Mouse (Mus musculus): Measurements from ENCODE around the gene Prim2. TPM values are rescaled to one million over a fixed set of nuclear protein-coding genes. Genes with fewer than 3 reads are reported as not detected.

Gene Prim2
- polyA plus RNA-seq, 1 experiment from 2014 or later, result 42.6 TPM

GRCm38 (mm10) chr1:33583817-33584589 is 85.6 kb downstream of the Prim2 start:
- no peaks in the 10 kb centered on the region for H3K9me3 ChIP-seq
- no peaks in the 10 kb centered on the region for H3K4me1 ChIP-seq
- H3K27me3 ChIP-seq, result no peaks in the 10 kb centered on the region
- no peak for ATAC-seq (ENCODE audit: insufficient number of reproducible peaks, insufficient read depth, low FRiP score, low TSS enrichment)
- no peak overlapping the region for H3K9ac ChIP-seq
- H3K4me2 ChIP-seq (replicated peaks), result no peak overlapping the region
- H3K36me3 ChIP-seq, result no peaks in the 10 kb centered on the region
- WGBS, result 83% methylated on average over 7 of the region's 7 CpGs
- no peak overlapping the region for H3K4me3 ChIP-seq
- H3K27ac ChIP-seq, result no peak overlapping the region

- ATAC-seq (ENCODE audit: insufficient number of reproducible peaks, insufficient read depth, low FRiP score, low TSS enrichment), result no peak
- WGBS, result 78% methylated on average over 6 of the region's 6 CpGs
- Histone ChIP-seq H3K36me3 (no peaks in the 10 kb centered on the region), H3K9ac (no peak overlapping the region), H3K27ac (no peak overlapping the region), H3K4me2 (replicated peaks) (no peak overlapping the region), H3K9me3 (no peaks in the 10 kb centered on the region), H3K4me3 (no peak overlapping the region), H3K4me1 (no peaks in the 10 kb centered on the region), H3K27me3 (no peaks in the 10 kb centered on the region)
Measured at GRCm38 (mm10) chr1:33578593-33578992, 91.0 kb downstream of the Prim2 start.

- Histone ChIP-seq H3K4me1 (no peaks in the 10 kb centered on the region), H3K27me3 (no peaks in the 10 kb centered on the region), H3K4me3 (no peak overlapping the region), H3K27ac (no peak overlapping the region), H3K4me2 (replicated peaks) (no peak overlapping the region), H3K36me3 (no peaks in the 10 kb centered on the region), H3K9me3 (no peaks in the 10 kb centered on the region), H3K9ac (no peak overlapping the region)
- 94% methylated on average over 6 of the region's 6 CpGs for WGBS
- ATAC-seq (ENCODE audit: insufficient number of reproducible peaks, insufficient read depth, low FRiP score, low TSS enrichment), result no peak
Measured at GRCm38 (mm10) chr1:33574459-33574858, 95.1 kb downstream of the Prim2 start.

GRCm38 (mm10) chr1:33565764-33566401 is 103.7 kb downstream of the Prim2 start:
- H3K27ac ChIP-seq, result no peak overlapping the region
- no peaks in the 10 kb centered on the region for H3K9me3 ChIP-seq
- no peaks in the 10 kb centered on the region for H3K4me1 ChIP-seq
- no peak overlapping the region for H3K9ac ChIP-seq
- H3K36me3 ChIP-seq, result no peaks in the 10 kb centered on the region
- no peak overlapping the region for H3K4me3 ChIP-seq
- H3K4me2 ChIP-seq (replicated peaks), result no peak overlapping the region
- no peak for ATAC-seq (ENCODE audit: insufficient number of reproducible peaks, insufficient read depth, low FRiP score, low TSS enrichment)
- no peaks in the 10 kb centered on the region for H3K27me3 ChIP-seq
- 55% methylated on average over 7 of the region's 7 CpGs for WGBS

GRCm38 (mm10) chr1:33564032-33564431 is 105.6 kb downstream of the Prim2 start:
- no peak overlapping the region for H3K9ac ChIP-seq
- H3K4me2 ChIP-seq (replicated peaks), result no peak overlapping the region
- ATAC-seq (ENCODE audit: insufficient number of reproducible peaks, insufficient read depth, low FRiP score, low TSS enrichment), result no peak
- H3K27ac ChIP-seq, result no peak overlapping the region
- H3K4me3 ChIP-seq, result no peak overlapping the region
- 79% methylated on average over 6 of the region's 6 CpGs for WGBS
- H3K27me3 ChIP-seq, result no peaks in the 10 kb centered on the region
- H3K9me3 ChIP-seq, result no peaks in the 10 kb centered on the region
- H3K4me1 ChIP-seq, result no peaks in the 10 kb centered on the region
- no peaks in the 10 kb centered on the region for H3K36me3 ChIP-seq

- H3K4me1 ChIP-seq, result no peaks in the 10 kb centered on the region
- no peak for ATAC-seq (ENCODE audit: insufficient number of reproducible peaks, insufficient read depth, low FRiP score, low TSS enrichment)
- WGBS, result 88% methylated on average over 3 of the region's 3 CpGs
- H3K36me3 ChIP-seq, result no peaks in the 10 kb centered on the region
- H3K27ac ChIP-seq, result no peak overlapping the region
- H3K9me3 ChIP-seq, result no peaks in the 10 kb centered on the region
- H3K4me2 ChIP-seq (replicated peaks), result no peak overlapping the region
- H3K27me3 ChIP-seq, result no peaks in the 10 kb centered on the region
- H3K9ac ChIP-seq, result no peak overlapping the region
- no peak overlapping the region for H3K4me3 ChIP-seq
Measured at GRCm38 (mm10) chr1:33563611-33564010, 106.0 kb downstream of the Prim2 start.

- no peaks in the 10 kb centered on the region for H3K27me3 ChIP-seq
- H3K9me3 ChIP-seq, result no peaks in the 10 kb centered on the region
- WGBS, result 79% methylated on average over 4 of the region's 4 CpGs
- no peak overlapping the region for H3K9ac ChIP-seq
- no peak for ATAC-seq (ENCODE audit: insufficient number of reproducible peaks, insufficient read depth, low FRiP score, low TSS enrichment)
- no peak overlapping the region for H3K27ac ChIP-seq
- no peaks in the 10 kb centered on the region for H3K36me3 ChIP-seq
- H3K4me2 ChIP-seq (replicated peaks), result no peak overlapping the region
- no peaks in the 10 kb centered on the region for H3K4me1 ChIP-seq
- no peak overlapping the region for H3K4me3 ChIP-seq
Measured at GRCm38 (mm10) chr1:33556638-33557037, 113.0 kb downstream of the Prim2 start.

- H3K36me3 ChIP-seq, result no peaks in the 10 kb centered on the region
- no peak overlapping the region for H3K9ac ChIP-seq
- H3K27me3 ChIP-seq, result no peaks in the 10 kb centered on the region
- H3K4me2 ChIP-seq (replicated peaks), result no peak overlapping the region
- no peaks in the 10 kb centered on the region for H3K9me3 ChIP-seq
- H3K4me1 ChIP-seq, result no peaks in the 10 kb centered on the region
- H3K27ac ChIP-seq, result no peak overlapping the region
- no peak for ATAC-seq (ENCODE audit: insufficient number of reproducible peaks, insufficient read depth, low FRiP score, low TSS enrichment)
- H3K4me3 ChIP-seq, result no peak overlapping the region
- 67% methylated on average over 2 of the region's 2 CpGs for WGBS
Measured at GRCm38 (mm10) chr1:33555626-33556025, 114.0 kb downstream of the Prim2 start.

- 93% methylated on average over 9 of the region's 9 CpGs for WGBS
- no peak overlapping the region for H3K4me2 ChIP-seq (replicated peaks)
- ATAC-seq (ENCODE audit: insufficient number of reproducible peaks, insufficient read depth, low FRiP score, low TSS enrichment), result no peak
- no peak overlapping the region for H3K4me3 ChIP-seq
- no peak overlapping the region for H3K27ac ChIP-seq
- no peaks in the 10 kb centered on the region for H3K36me3 ChIP-seq
- no peaks in the 10 kb centered on the region for H3K9me3 ChIP-seq
- H3K27me3 ChIP-seq, result no peaks in the 10 kb centered on the region
- H3K4me1 ChIP-seq, result no peaks in the 10 kb centered on the region
- H3K9ac ChIP-seq, result no peak overlapping the region
Measured at GRCm38 (mm10) chr1:33551350-33551749, 118.2 kb downstream of the Prim2 start.

- H3K4me1 ChIP-seq, result no peaks in the 10 kb centered on the region
- no peak overlapping the region for H3K4me3 ChIP-seq
- H3K4me2 ChIP-seq (replicated peaks), result no peak overlapping the region
- no peak overlapping the region for H3K27ac ChIP-seq
- H3K27me3 ChIP-seq, result no peaks in the 10 kb centered on the region
- no peak for ATAC-seq (ENCODE audit: insufficient number of reproducible peaks, insufficient read depth, low FRiP score, low TSS enrichment)
- no peak overlapping the region for H3K9ac ChIP-seq
- H3K9me3 ChIP-seq, result no peaks in the 10 kb centered on the region
- WGBS, result 96% methylated on average over 7 of the region's 7 CpGs
- H3K36me3 ChIP-seq, result no peaks in the 10 kb centered on the region
Measured at GRCm38 (mm10) chr1:33541708-33542107, 127.9 kb downstream of the Prim2 start.

- H3K36me3 ChIP-seq, result no peaks in the 10 kb centered on the region
- no peaks in the 10 kb centered on the region for H3K9me3 ChIP-seq
- ATAC-seq (ENCODE audit: insufficient number of reproducible peaks, insufficient read depth, low FRiP score, low TSS enrichment), result no peak
- H3K27ac ChIP-seq, result no peak overlapping the region
- H3K4me1 ChIP-seq, result no peaks in the 10 kb centered on the region
- H3K4me3 ChIP-seq, result no peak overlapping the region
- H3K9ac ChIP-seq, result no peak overlapping the region
- no peaks in the 10 kb centered on the region for H3K27me3 ChIP-seq
- no peak overlapping the region for H3K4me2 ChIP-seq (replicated peaks)
Measured at GRCm38 (mm10) chr1:33537948-33538347, 131.6 kb downstream of the Prim2 start.

GRCm38 (mm10) chr1:33536272-33537004 is 133.2 kb downstream of the Prim2 start:
- Histone ChIP-seq H3K36me3 (no peaks in the 10 kb centered on the region), H3K4me2 (replicated peaks) (no peak overlapping the region), H3K9me3 (no peaks in the 10 kb centered on the region), H3K27ac (no peak overlapping the region), H3K9ac (no peak overlapping the region), H3K27me3 (no peaks in the 10 kb centered on the region), H3K4me1 (no peaks in the 10 kb centered on the region), H3K4me3 (no peak overlapping the region)
- ATAC-seq (ENCODE audit: insufficient number of reproducible peaks, insufficient read depth, low FRiP score, low TSS enrichment), result no peak
- WGBS, result 96% methylated on average over 4 of the region's 4 CpGs

Data from embryonic facial prominence, embryonic 12.5 days (tissue).